Mouse (Mus musculus) heart, postnatal 0 days (tissue): ENCODE results near the gene Trmt1. TPM values are rescaled to one million over a fixed set of nuclear protein-coding genes. Genes with fewer than 3 reads are reported as not detected.
A peak's percentile ranks its signal among the peaks of the same experiment; 100 is the strongest.

Source experiments
- ATAC-seq: fragments of 200-750 bp; cut with Nextera tagmentation; 2 replicates; pipeline ENCODE4 v1.8.0; 2017; ENCODE audit warnings: low read depth, moderate number of reproducible peaks, moderate library complexity; ENCODE audit not compliant: insufficient read depth
- DNase-seq: peaks from one replicate; pipeline ENCODE4 v3.0.0-alpha.2; 2016; ENCODE audit warnings: low spot score
- H3K27ac ChIP-seq: fragments of 300-500 bp; sonication (generic); 2 replicates; pipeline ENCODE4 v1.5.1; 2014; ENCODE audit warnings: low read depth, mild to moderate bottlenecking
- H3K27me3 ChIP-seq: fragments of 300-500 bp; sonication (generic); 2 replicates; pipeline ENCODE4 v1.6.1; 2014; ENCODE audit warnings: low read length, mixed read lengths; ENCODE audit not compliant: control insufficient read depth, insufficient read depth
- H3K36me3 ChIP-seq: fragments of 300-500 bp; sonication (generic); replicated peaks from 2 replicates; pipeline ENCODE4 v1.6.1; 2014; ENCODE audit warnings: low read length, mixed read lengths; ENCODE audit not compliant: control insufficient read depth, insufficient read depth
- H3K4me1 ChIP-seq: fragments of 300-500 bp; sonication (generic); 2 replicates; pipeline ENCODE4 v1.6.1; 2014; ENCODE audit warnings: antibody characterized with exemption; ENCODE audit not compliant: control insufficient read depth, insufficient read depth
- H3K4me2 ChIP-seq: fragments of 300-500 bp; sonication (generic); 2 replicates; pipeline ENCODE4 v1.6.1; 2014; ENCODE audit warnings: low read depth, mild to moderate bottlenecking, low read length, moderate library complexity
- H3K4me3 ChIP-seq: fragments of 300-500 bp; sonication (generic); 2 replicates; pipeline ENCODE4 v1.5.1; 2014; ENCODE audit warnings: low read depth, low read length
- H3K9ac ChIP-seq: fragments of 300-500 bp; sonication (generic); replicated peaks from 2 replicates; pipeline ENCODE4 v1.6.1; 2014; ENCODE audit warnings: low read depth, low read length, mixed read lengths
- H3K9me3 ChIP-seq: fragments of 300-500 bp; sonication (generic); replicated peaks from 2 replicates; pipeline ENCODE4 v1.6.1; 2016; ENCODE audit warnings: low read length; ENCODE audit not compliant: control insufficient read depth
- CTCF ChIP-seq: IDR thresholded peaks from 2 replicates; pipeline ENCODE4 v1.5.1; 2016; ENCODE audit warnings: antibody characterized with exemption, control low read depth, low read depth
- EP300 ChIP-seq: IDR thresholded peaks from 2 replicates; pipeline ENCODE4 v1.6.1; 2016; ENCODE audit warnings: antibody characterized with exemption, low read depth
- WGBS: fragments of 180-500 bp; shearing (Covaris S2); extraction: QIAGEN DNeasy Blood & Tissue Kit; methylation state at CpG from one replicate; pipeline ENCODE4 v1.1.7; 2014; 5-methylcytosine and 5-hydroxymethylcytosine counted together
- polyA plus RNA-seq: library from polyadenylated mRNA; unstranded; fragments of >200 nt; fragmentation: Nextera tagmentation; extraction: Ambion mirVana; gene quantifications from 2 replicates; pipeline ENCODE4 v1.2.1, GENCODE M21; 2015
- total RNA-seq: library from RNA; depleted of rRNA; stranded (reverse); fragments of >200 nt; gene quantifications from 2 replicates; pipeline ENCODE4 v1.2.3, GENCODE M21; 2014; ENCODE audit warnings: low replicate concordance

The Trmt1 gene
- total and polyA plus RNA-seq, 2 experiments from 2014 or later: 29.5 to 98.3 TPM

GRCm38 (mm10) chr8:84659936-84660818, 25.9 kb upstream of the Trmt1 start:
- no peaks in the 10 kb centered on the region for H3K36me3 ChIP-seq
- peak overlapping the region; percentile 93 for H3K27ac ChIP-seq
- peak overlapping the region; percentile 88 for H3K9ac ChIP-seq
- ATAC-seq (peak; percentile 28), DNase-seq (peak; percentile 77)
- 5% methylated on average over 33 of the region's 33 CpGs for WGBS
- no peak for TF ChIP-seq CTCF
- TF ChIP-seq EP300: 0 out of 2 replicates have a peak, but pooled peaks have one; percentile 28
- peak overlapping the region; percentile 76 for H3K4me3 ChIP-seq
- no peaks in the 10 kb centered on the region for H3K9me3 ChIP-seq
- no peaks in the 10 kb centered on the region for H3K27me3 ChIP-seq
- peaks cover 16% of the 10 kb centered on the region; the same call in 1 of the 2 replicates for H3K4me1 ChIP-seq
- peak overlapping the region; percentile 86 for H3K4me2 ChIP-seq

DNA sequence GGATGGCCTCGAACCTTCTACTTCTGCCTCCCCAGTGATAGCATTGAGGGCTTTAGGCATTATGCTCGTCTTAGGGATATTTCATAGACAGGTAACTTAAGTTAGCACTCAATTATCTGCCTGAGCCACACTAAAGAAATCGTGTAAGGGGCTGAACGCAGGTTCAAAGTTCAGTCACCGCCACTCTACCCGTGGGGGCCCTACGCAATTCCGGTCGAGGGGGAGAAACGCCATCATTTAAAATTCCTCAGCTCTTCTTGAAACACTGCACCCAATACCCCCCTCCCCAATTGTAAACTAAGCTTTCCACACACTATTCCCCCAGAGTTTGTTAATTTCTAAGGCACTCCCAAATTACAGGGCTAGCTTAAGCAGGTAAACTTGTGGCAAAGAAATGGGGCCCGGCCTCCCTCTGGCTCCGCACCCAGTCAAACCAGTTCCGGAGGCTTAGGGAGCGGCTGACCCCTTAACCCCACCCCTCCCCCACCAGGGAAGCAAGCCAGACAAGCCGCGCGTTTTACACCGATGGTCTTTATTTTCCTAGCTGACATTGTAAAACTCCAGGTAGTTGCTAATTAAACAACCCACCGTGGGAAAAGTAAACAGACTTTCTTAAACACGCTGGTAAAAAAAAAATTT, 25.2 kb upstream of the Trmt1 start:
- Histone ChIP-seq H3K36me3 (no peaks in the 10 kb centered on the region), H3K27ac (peak overlapping the region; percentile 93), H3K4me2 (peak overlapping the region; percentile 86), H3K4me3 (peak overlapping the region; percentile 76), H3K9ac (peak overlapping the region; percentile 88), H3K4me1 (peaks cover 14% of the 10 kb centered on the region), H3K9me3 (no peaks in the 10 kb centered on the region), H3K27me3 (no peaks in the 10 kb centered on the region)
- ATAC-seq: no peak
- TF ChIP-seq EP300 (no peak), CTCF (no peak)
- WGBS: 7% methylated on average over 20 of the region's 20 CpGs
- DNase-seq: no peak

- Histone ChIP-seq H3K36me3 (no peaks in the 10 kb centered on the region), H3K4me1 (peaks cover 10% of the 10 kb centered on the region), H3K4me2 (peak overlapping the region; percentile 86), H3K27ac (peak overlapping the region; percentile 93), H3K27me3 (no peaks in the 10 kb centered on the region), H3K9ac (peak overlapping the region; percentile 88), H3K4me3 (peak overlapping the region; percentile 76), H3K9me3 (no peaks in the 10 kb centered on the region)
- peak; percentile 87 for DNase-seq
- 2% methylated on average over 24 of the region's 24 CpGs for WGBS
- 0 out of 2 replicates have a peak, but pooled peaks have one; percentile 47 for TF ChIP-seq EP300
- TF ChIP-seq CTCF: no peak
- peak; percentile 39 for ATAC-seq
Observed at GRCm38 (mm10) chr8:84661458-84661871, 24.6 kb upstream of the Trmt1 start.

GRCm38 (mm10) chr8:84661961-84662571, 24.0 kb upstream of the Trmt1 start:
- Histone ChIP-seq H3K36me3 (no peaks in the 10 kb centered on the region), H3K27ac (peak overlapping the region; percentile 93), H3K27me3 (no peaks in the 10 kb centered on the region), H3K9me3 (no peaks in the 10 kb centered on the region), H3K4me1 (peaks cover 10% of the 10 kb centered on the region), H3K9ac (peak overlapping the region; percentile 88), H3K4me3 (peak overlapping the region; percentile 76), H3K4me2 (peak overlapping the region; percentile 86)
- DNase-seq (peak; percentile 24), ATAC-seq (peak; percentile 7)
- under 1% methylated on average over 56 of the region's 61 CpGs for WGBS
- no peak for TF ChIP-seq EP300
- TF ChIP-seq CTCF: no peak

- Histone ChIP-seq H3K4me2 (peak within 1 kb of the TSS; percentile 86), H3K9ac (peak within 1 kb of the TSS; percentile 88), H3K27me3 (no peaks in the 10 kb centered on the region), H3K4me1 (peaks cover 10% of the 10 kb centered on the region), H3K4me3 (peak within 1 kb of the TSS; percentile 76), H3K36me3 (no peaks in the 10 kb centered on the region), H3K9me3 (no peaks in the 10 kb centered on the region), H3K27ac (peak within 1 kb of the TSS; percentile 93)
- under 1% methylated on average over 27 of the region's 27 CpGs for WGBS
- TF ChIP-seq CTCF (no peak), EP300 (peak; percentile 84; the same call in 1 of the 2 replicates)
- ATAC-seq (peak; percentile 75), DNase-seq (peak; percentile 95)
Observed at GRCm38 (mm10) chr8:84662581-84663065, 23.5 kb upstream of the Trmt1 start, which contains the start of gene Ier2. Gene Ier2, minus strand, starts transcription at chr8:84662852.
